Mouse (Mus musculus): ENCODE measurements around the gene 4933407L21Rik. TPM values are rescaled to one million over a fixed set of nuclear protein-coding genes. Genes with fewer than 3 reads are reported as not detected.
"Not testable (repeated sequence)": the region's sequence is repeated elsewhere in the genome, so short reads cannot be mapped to it uniquely, and the experiment has no call there.

Gene 4933407L21Rik
- total RNA-seq, 1 experiment: 0.09 TPM

DNA sequence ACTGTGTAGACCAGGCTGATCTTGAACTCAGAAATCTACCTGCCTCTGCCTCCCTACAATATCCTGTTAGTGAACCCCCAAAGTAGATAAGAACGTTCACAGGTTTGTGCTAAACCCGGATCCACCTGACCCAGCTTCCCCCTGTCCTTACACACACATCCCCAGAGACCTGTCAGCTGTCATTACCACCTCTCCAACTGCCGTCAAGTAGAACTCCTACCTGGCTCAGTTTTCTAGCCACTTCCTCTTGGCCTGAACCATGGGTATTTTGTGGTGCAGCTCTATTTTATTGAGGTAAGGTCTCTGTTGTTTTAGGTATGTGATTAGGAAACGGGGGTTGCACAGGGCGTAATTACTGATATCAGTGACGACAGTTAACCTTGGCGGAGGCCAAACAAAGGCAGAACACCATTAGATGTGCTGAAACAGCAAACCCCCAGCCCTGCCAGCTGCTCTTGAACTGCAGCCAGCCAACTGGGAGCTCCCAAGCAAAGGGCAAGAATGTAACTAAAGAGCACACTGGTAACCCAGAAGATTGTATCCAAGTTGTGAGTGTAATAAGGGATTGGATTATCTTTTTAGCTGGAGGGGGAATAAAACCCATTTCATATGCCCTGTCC lies 53.6 kb downstream of the 4933407L21Rik start:
- Histone ChIP-seq H3K4me1 (ENCODE audit: control insufficient read depth in 2 of 2, insufficient read depth in 2 of 2, low read length in 2 of 2, poor library complexity in 1 of 2) (no peaks in the 10 kb centered on the region), H3K36me3 (ENCODE audit: control insufficient read depth, insufficient read depth, low read length, poor library complexity, severe bottlenecking) (no peaks in the 10 kb centered on the region), H3K27ac (ENCODE audit: insufficient read depth, low read depth, low read length, poor library complexity, severe bottlenecking) (no peak overlapping the region), H3K9ac (ENCODE audit: insufficient read depth, low read depth, low read length, poor library complexity, severe bottlenecking) (no peak overlapping the region), H3K4me3 (ENCODE audit: insufficient read depth in 1 of 2, low read depth in 1 of 2, low read length in 2 of 2, poor library complexity in 1 of 2, severe bottlenecking in 1 of 2) (no peak overlapping the region), H3K9me3 (ENCODE audit: control insufficient read depth, insufficient read depth, low read depth, low read length) (no peaks in the 10 kb centered on the region)
- TF ChIP-seq HCFC1 (IDR thresholded peaks at IDR 0.05; ENCODE audit: borderline replicate concordance, insufficient read depth, low read length): no peak
- no peak for TF ChIP-seq ZC3H11A (IDR thresholded peaks at IDR 0.05; ENCODE audit: borderline replicate concordance, low read depth, low read length)
- no peak for TF ChIP-seq CHD2 (IDR thresholded peaks at IDR 0.05; ENCODE audit: low read depth, low read length)
- no peak for TF ChIP-seq MAFK (IDR thresholded peaks at IDR 0.05; ENCODE audit: insufficient read depth, low read depth, low read length)
- TF ChIP-seq ZNF384 (IDR thresholded peaks at IDR 0.05; ENCODE audit: low read depth, low read length): no peak
- no peak for DNase-seq (ENCODE audit: low read depth, low spot score)
- in situ Hi-C loops (cut with MboI; ENCODE audit: low sequenced_read_pairs in 2 of 2, unreplicated experiment in 2 of 2): no loop called here

DNA sequence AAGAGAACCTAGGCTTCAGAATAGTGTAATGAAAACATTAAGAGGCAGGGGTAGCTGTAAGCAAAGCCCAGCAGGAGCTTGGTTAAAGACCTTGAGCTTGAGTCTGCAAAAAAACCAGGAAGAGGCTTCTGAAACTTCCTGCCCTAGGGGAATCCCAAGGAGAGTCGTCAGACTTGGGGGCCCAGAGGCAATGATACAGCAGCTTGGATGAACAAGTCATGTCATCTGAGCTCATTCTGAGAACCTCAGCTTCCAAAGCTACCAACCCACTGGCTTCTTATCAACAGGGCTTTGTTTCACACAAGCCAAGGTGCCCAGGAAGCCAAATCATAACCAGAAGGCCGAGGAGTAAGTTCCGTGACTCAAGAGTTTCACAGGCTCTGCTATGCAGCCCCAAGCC lies 57.5 kb downstream of the 4933407L21Rik start:
- Histone ChIP-seq H3K4me1 (ENCODE audit: control insufficient read depth in 2 of 2, insufficient read depth in 2 of 2, low read length in 2 of 2, poor library complexity in 1 of 2) (no peaks in the 10 kb centered on the region), H3K27ac (ENCODE audit: insufficient read depth, low read depth, low read length, poor library complexity, severe bottlenecking) (no peak overlapping the region), H3K4me3 (ENCODE audit: insufficient read depth in 1 of 2, low read depth in 1 of 2, low read length in 2 of 2, poor library complexity in 1 of 2, severe bottlenecking in 1 of 2) (no peak overlapping the region), H3K36me3 (ENCODE audit: control insufficient read depth, insufficient read depth, low read length, poor library complexity, severe bottlenecking) (no peaks in the 10 kb centered on the region), H3K9ac (ENCODE audit: insufficient read depth, low read depth, low read length, poor library complexity, severe bottlenecking) (no peak overlapping the region), H3K9me3 (ENCODE audit: control insufficient read depth, insufficient read depth, low read depth, low read length) (no peaks in the 10 kb centered on the region)
- in situ Hi-C loops (cut with MboI; ENCODE audit: low sequenced_read_pairs in 2 of 2, unreplicated experiment in 2 of 2): no loop called here
- DNase-seq (ENCODE audit: low read depth, low spot score): no peak
- TF ChIP-seq ZNF384 (IDR thresholded peaks at IDR 0.05; ENCODE audit: low read depth, low read length) (no peak), CHD2 (IDR thresholded peaks at IDR 0.05; ENCODE audit: low read depth, low read length) (no peak), ZC3H11A (IDR thresholded peaks at IDR 0.05; ENCODE audit: borderline replicate concordance, low read depth, low read length) (no peak), HCFC1 (IDR thresholded peaks at IDR 0.05; ENCODE audit: borderline replicate concordance, insufficient read depth, low read length) (no peak), MAFK (IDR thresholded peaks at IDR 0.05; ENCODE audit: insufficient read depth, low read depth, low read length) (no peak)

DNA sequence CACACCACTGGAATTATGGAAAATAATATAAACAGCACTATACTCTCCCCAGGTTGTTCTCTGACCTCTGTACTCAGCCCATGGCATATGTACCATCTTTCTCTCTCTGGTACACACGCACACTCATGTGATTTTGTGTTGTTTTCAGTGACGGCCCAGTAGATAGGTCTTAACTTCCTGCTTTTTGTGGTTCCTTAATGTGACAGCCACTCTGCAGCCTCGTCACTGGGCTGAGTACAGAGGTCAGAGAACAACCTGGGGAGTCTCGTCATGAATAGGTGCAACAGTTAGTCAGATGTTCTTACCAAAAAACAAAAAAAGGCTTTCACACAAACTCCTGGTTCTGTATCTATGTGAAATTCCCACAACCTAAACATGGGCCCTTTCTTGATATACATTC lies 60.1 kb downstream of the 4933407L21Rik start:
- no peaks in the 10 kb centered on the region for H3K36me3 ChIP-seq (ENCODE audit: control insufficient read depth, insufficient read depth, low read length, poor library complexity, severe bottlenecking)
- no peaks in the 10 kb centered on the region for H3K9me3 ChIP-seq (ENCODE audit: control insufficient read depth, insufficient read depth, low read depth, low read length)
- H3K4me3 ChIP-seq (ENCODE audit: insufficient read depth in 1 of 2, low read depth in 1 of 2, low read length in 2 of 2, poor library complexity in 1 of 2, severe bottlenecking in 1 of 2): no peak overlapping the region
- TF ChIP-seq HCFC1 (IDR thresholded peaks at IDR 0.05; ENCODE audit: borderline replicate concordance, insufficient read depth, low read length) (no peak), ZNF384 (IDR thresholded peaks at IDR 0.05; ENCODE audit: low read depth, low read length) (no peak), CHD2 (IDR thresholded peaks at IDR 0.05; ENCODE audit: low read depth, low read length) (no peak), MAFK (IDR thresholded peaks at IDR 0.05; ENCODE audit: insufficient read depth, low read depth, low read length) (no peak), ZC3H11A (IDR thresholded peaks at IDR 0.05; ENCODE audit: borderline replicate concordance, low read depth, low read length) (no peak)
- DNase-seq (ENCODE audit: low read depth, low spot score): no peak
- H3K4me1 ChIP-seq (ENCODE audit: control insufficient read depth in 2 of 2, insufficient read depth in 2 of 2, low read length in 2 of 2, poor library complexity in 1 of 2): peaks cover 2 to 4% of the 10 kb centered on the region in 2 experiments; a peak in 3 of 4 replicates
- H3K9ac ChIP-seq (ENCODE audit: insufficient read depth, low read depth, low read length, poor library complexity, severe bottlenecking): no peak overlapping the region
- no peak overlapping the region for H3K27ac ChIP-seq (ENCODE audit: insufficient read depth, low read depth, low read length, poor library complexity, severe bottlenecking)
- in situ Hi-C loops (cut with MboI; ENCODE audit: low sequenced_read_pairs in 2 of 2, unreplicated experiment in 2 of 2): no loop called here

DNA sequence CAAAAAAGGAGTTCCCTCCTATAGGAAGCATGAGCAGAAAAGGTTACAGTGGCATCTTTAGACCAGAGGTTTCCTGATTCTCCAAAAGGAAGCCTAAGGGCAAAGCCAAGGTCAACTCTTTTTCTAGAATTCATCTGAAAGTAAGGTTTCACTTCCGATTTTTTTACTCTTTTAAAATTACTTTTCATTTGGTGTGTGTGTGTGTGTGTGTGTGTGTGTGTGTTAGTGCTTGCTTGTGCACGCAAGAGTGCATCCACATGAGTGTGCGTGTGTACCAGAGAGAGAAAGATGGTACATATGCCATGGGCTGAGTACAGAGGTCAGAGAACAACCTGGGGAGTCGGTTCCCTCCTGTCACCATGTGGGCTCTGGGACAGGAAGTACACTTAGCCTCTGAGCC lies 60.6 kb downstream of the 4933407L21Rik start:
- in situ Hi-C loops (cut with MboI; ENCODE audit: low sequenced_read_pairs in 2 of 2, unreplicated experiment in 2 of 2); DNase-seq (ENCODE audit: low read depth, low spot score); H3K36me3 ChIP-seq (ENCODE audit: control insufficient read depth, insufficient read depth, low read length, poor library complexity, severe bottlenecking); H3K4me3 ChIP-seq (ENCODE audit: insufficient read depth in 1 of 2, low read depth in 1 of 2, low read length in 2 of 2, poor library complexity in 1 of 2, severe bottlenecking in 1 of 2); H3K27ac ChIP-seq (ENCODE audit: insufficient read depth, low read depth, low read length, poor library complexity, severe bottlenecking); H3K9ac ChIP-seq (ENCODE audit: insufficient read depth, low read depth, low read length, poor library complexity, severe bottlenecking); H3K4me1 ChIP-seq (ENCODE audit: control insufficient read depth in 2 of 2, insufficient read depth in 2 of 2, low read length in 2 of 2, poor library complexity in 1 of 2); H3K9me3 ChIP-seq (ENCODE audit: control insufficient read depth, insufficient read depth, low read depth, low read length): not testable (repeated sequence)

Other genes with a start within 250 kb of the 4933407L21Rik start
- 0.63 and 0.76 TPM in 2 replicates for gene A630001G21Rik, start 149.8 kb upstream of the 4933407L21Rik start, total RNA-seq (2012; rRNA removed)
- gene Cab39, start 135.0 kb upstream of the 4933407L21Rik start, total RNA-seq (2012; rRNA removed): 43.2 and 51.9 TPM in 2 replicates
- gene Itm2c, start 34.2 kb upstream of the 4933407L21Rik start, total RNA-seq (2012; rRNA removed): 82.9 and 114 TPM in 2 replicates
- gene Gpr55, start 32.5 kb downstream of the 4933407L21Rik start, total RNA-seq (2012; rRNA removed): 0.11 and 0.18 TPM in 2 replicates
- not detected in 2 replicates for gene Spata3, start 88.3 kb downstream of the 4933407L21Rik start, total RNA-seq (2012; rRNA removed)
- gene 2810459M11Rik, start 117.4 kb downstream of the 4933407L21Rik start, total RNA-seq (2012; rRNA removed): 0.48 and 0.67 TPM in 2 replicates
- gene Psmd1, start 135.9 kb downstream of the 4933407L21Rik start, total RNA-seq (2012; rRNA removed): 114 and 177 TPM in 2 replicates
- gene Htr2b, start 183.5 kb downstream of the 4933407L21Rik start, total RNA-seq (2012; rRNA removed): 0.13 and 0.21 TPM in 2 replicates
- gene Gm21972, start 205.2 kb downstream of the 4933407L21Rik start, total RNA-seq (2012; rRNA removed): not detected in 2 replicates
- gene Armc9, start 226.3 kb downstream of the 4933407L21Rik start, total RNA-seq (2012; rRNA removed): 12.6 TPM in 2 replicates